Mouse (Mus musculus) heart, embryonic 13.5 days (tissue): Measurements from ENCODE around the gene Zfp612. TPM values are rescaled to one million over a fixed set of nuclear protein-coding genes. Genes with fewer than 3 reads are reported as not detected.
A peak's percentile ranks its signal among the peaks of the same experiment; 100 is the strongest.
"Not testable (repeated sequence)": the region's sequence is repeated elsewhere in the genome, so short reads cannot be mapped to it uniquely, and the experiment has no call there.

Experiments used
- ATAC-seq: fragments of 200-750 bp; cut with Nextera tagmentation; 2 replicates; pipeline ENCODE4 v1.8.0; 2017; ENCODE audit warnings: moderate TSS enrichment; ENCODE audit not compliant: insufficient number of reproducible peaks, low FRiP score, low TSS enrichment; ENCODE audit errors: extremely low read depth
- H3K27ac ChIP-seq: fragments of 300-500 bp; sonication (generic); replicated peaks from 2 replicates; pipeline ENCODE4 v1.5.1; 2015; ENCODE audit warnings: moderate library complexity, mild to moderate bottlenecking, inconsistent platforms
- H3K27me3 ChIP-seq: fragments of 300-500 bp; sonication (generic); replicated peaks from 2 replicates; pipeline ENCODE4 v1.6.1; 2015; ENCODE audit warnings: mild to moderate bottlenecking, inconsistent platforms
- H3K36me3 ChIP-seq: fragments of 300-500 bp; sonication (generic); 2 replicates; pipeline ENCODE4 v1.6.1; 2015; ENCODE audit warnings: mild to moderate bottlenecking, inconsistent platforms
- H3K4me1 ChIP-seq: fragments of 300-500 bp; sonication (generic); 2 replicates; pipeline ENCODE4 v1.6.1; 2015; ENCODE audit warnings: inconsistent platforms
- H3K4me2 ChIP-seq: fragments of 300-500 bp; sonication (generic); 2 replicates; pipeline ENCODE4 v1.6.1; 2015; ENCODE audit warnings: inconsistent platforms, mild to moderate bottlenecking, moderate library complexity
- H3K4me3 ChIP-seq: fragments of 300-500 bp; sonication (generic); 2 replicates; pipeline ENCODE4 v1.5.1; 2015; ENCODE audit warnings: moderate library complexity, mild to moderate bottlenecking, inconsistent platforms
- H3K9ac ChIP-seq: fragments of 300-500 bp; sonication (generic); 2 replicates; pipeline ENCODE4 v1.6.1; 2015; ENCODE audit warnings: inconsistent platforms, mild to moderate bottlenecking, moderate library complexity
- H3K9me3 ChIP-seq: fragments of 300-500 bp; sonication (generic); 2 replicates; pipeline ENCODE4 v1.6.1; 2016; ENCODE audit warnings: inconsistent platforms
- WGBS: fragments of 180-500 bp; shearing (Covaris S2); methylation state at CpG from one replicate; pipeline ENCODE4 v1.1.7; 2015; ENCODE audit warnings: mixed read lengths; 5-methylcytosine and 5-hydroxymethylcytosine counted together
- polyA plus RNA-seq: library from polyadenylated mRNA; unstranded; fragments of >200 nt; fragmentation: Nextera tagmentation; extraction: Ambion mirVana; gene quantifications from 2 replicates; pipeline ENCODE4 v1.2.1, GENCODE M21; 2015

Zfp612 gene
- polyA plus RNA-seq, result 6.0 and 6.4 TPM in 2 replicates

GRCm38 (mm10) chr8:110079282-110080221 is at the start of gene Zfp612:
Gene Zfp612 (plus strand): TSS chr8:110079746.
- Histone ChIP-seq H3K9me3 (no peaks in the 10 kb centered on the region), H3K27me3 (peaks cover 10% of the 10 kb centered on the region; the same call in 1 of the 2 replicates), H3K36me3 (peaks cover 12% of the 10 kb centered on the region), H3K9ac (peak within 1 kb of the TSS; percentile 86), H3K27ac (no peak within 1 kb of the TSS), H3K4me3 (peak within 1 kb of the TSS; percentile 72), H3K4me1 (peaks cover 13% of the 10 kb centered on the region), H3K4me2 (peak within 1 kb of the TSS; percentile 89)
- no peak; the same call in 1 of the 2 replicates for ATAC-seq
- 8% methylated on average over 54 of the region's 54 CpGs for WGBS

GRCm38 (mm10) chr8:110033771-110034170 is 45.8 kb upstream of the Zfp612 start:
- not testable (repeated sequence) for H3K9me3 ChIP-seq, H3K9ac ChIP-seq, H3K4me3 ChIP-seq, H3K36me3 ChIP-seq, H3K4me2 ChIP-seq, ATAC-seq, H3K27me3 ChIP-seq
- Histone ChIP-seq H3K4me1 (peaks cover 29% of the 10 kb centered on the region), H3K27ac (peak overlapping the region; percentile 57)
- WGBS, result 18% methylated on average over 8 of the region's 8 CpGs

- no peaks in the 10 kb centered on the region for H3K36me3 ChIP-seq
- no peaks in the 10 kb centered on the region for H3K9me3 ChIP-seq
- H3K27ac ChIP-seq, result peak overlapping the region; percentile 57
- no peaks in the 10 kb centered on the region for H3K27me3 ChIP-seq
- ATAC-seq, result no peak
- H3K4me2 ChIP-seq, result no peak overlapping the region
- no peak overlapping the region for H3K4me3 ChIP-seq
- H3K9ac ChIP-seq, result no peak overlapping the region
- WGBS, result 28% methylated on average over 4 of the region's 4 CpGs
- peaks cover 29% of the 10 kb centered on the region for H3K4me1 ChIP-seq
Measured at GRCm38 (mm10) chr8:110034331-110034730, 45.2 kb upstream of the Zfp612 start.

GRCm38 (mm10) chr8:110036156-110036555 is 43.4 kb upstream of the Zfp612 start:
- Histone ChIP-seq H3K4me3 (no peak overlapping the region), H3K9ac (0 out of 2 replicates have a peak overlapping the region, but pooled peaks have one; percentile 44), H3K9me3 (no peaks in the 10 kb centered on the region), H3K27me3 (no peaks in the 10 kb centered on the region), H3K4me2 (no peak overlapping the region), H3K27ac (no peak overlapping the region), H3K4me1 (peaks cover 29% of the 10 kb centered on the region), H3K36me3 (no peaks in the 10 kb centered on the region)
- ATAC-seq, result no peak
- WGBS, result 62% methylated on average over 2 of the region's 2 CpGs

GRCm38 (mm10) chr8:110039216-110039615 is 40.3 kb upstream of the Zfp612 start:
- no peak overlapping the region for H3K27ac ChIP-seq
- 43% methylated on average over 7 of the region's 7 CpGs for WGBS
- H3K36me3 ChIP-seq, result no peaks in the 10 kb centered on the region
- no peak for ATAC-seq
- H3K4me3 ChIP-seq, result no peak overlapping the region
- H3K4me1 ChIP-seq, result peaks cover 22% of the 10 kb centered on the region
- H3K9ac ChIP-seq, result no peak overlapping the region
- H3K4me2 ChIP-seq, result no peak overlapping the region
- no peaks in the 10 kb centered on the region for H3K27me3 ChIP-seq
- H3K9me3 ChIP-seq, result no peaks in the 10 kb centered on the region

- H3K4me2 ChIP-seq, result no peak within 1 kb of the TSS
- no peak within 1 kb of the TSS for H3K9ac ChIP-seq
- ATAC-seq, result no peak
- H3K36me3 ChIP-seq, result no peaks in the 10 kb centered on the region
- H3K9me3 ChIP-seq, result no peaks in the 10 kb centered on the region
- peaks cover 17% of the 10 kb centered on the region for H3K4me1 ChIP-seq
- 75% methylated on average over 5 of the region's 5 CpGs for WGBS
- H3K4me3 ChIP-seq, result no peak within 1 kb of the TSS
- no peaks in the 10 kb centered on the region for H3K27me3 ChIP-seq
- no peak within 1 kb of the TSS for H3K27ac ChIP-seq
Measured at GRCm38 (mm10) chr8:110039659-110040058, 39.9 kb upstream of the Zfp612 start, which contains the start of gene Chst4. Gene Chst4 (minus strand): TSS chr8:110039740.

GRCm38 (mm10) chr8:110040509-110040908 is 39.0 kb upstream of the Zfp612 start:
- Histone ChIP-seq H3K27ac (no peak overlapping the region), H3K9ac (no peak overlapping the region), H3K4me2 (no peak overlapping the region), H3K36me3 (no peaks in the 10 kb centered on the region), H3K27me3 (no peaks in the 10 kb centered on the region), H3K9me3 (no peaks in the 10 kb centered on the region), H3K4me3 (no peak overlapping the region), H3K4me1 (peaks cover 15% of the 10 kb centered on the region)
- 50% methylated on average over 4 of the region's 4 CpGs for WGBS
- no peak for ATAC-seq

- no peak overlapping the region for H3K4me2 ChIP-seq
- H3K4me1 ChIP-seq, result no peaks in the 10 kb centered on the region
- no peaks in the 10 kb centered on the region for H3K9me3 ChIP-seq
- no peak overlapping the region for H3K4me3 ChIP-seq
- ATAC-seq, result no peak
- H3K9ac ChIP-seq, result no peak overlapping the region
- H3K27me3 ChIP-seq, result no peaks in the 10 kb centered on the region
- H3K36me3 ChIP-seq, result no peaks in the 10 kb centered on the region
- no peak overlapping the region for H3K27ac ChIP-seq
- 72% methylated on average over 6 of the region's 6 CpGs for WGBS
Measured at GRCm38 (mm10) chr8:110051208-110051607, 28.3 kb upstream of the Zfp612 start.

GRCm38 (mm10) chr8:110058207-110058606 is 21.3 kb upstream of the Zfp612 start:
- no peak overlapping the region for H3K27ac ChIP-seq
- H3K9me3 ChIP-seq, result no peaks in the 10 kb centered on the region
- no peak for ATAC-seq
- H3K4me1 ChIP-seq, result no peaks in the 10 kb centered on the region
- no peak overlapping the region for H3K4me3 ChIP-seq
- no peak overlapping the region for H3K4me2 ChIP-seq
- WGBS, result 58% methylated on average over 8 of the region's 8 CpGs
- no peaks in the 10 kb centered on the region for H3K27me3 ChIP-seq
- no peaks in the 10 kb centered on the region for H3K36me3 ChIP-seq
- no peak overlapping the region for H3K9ac ChIP-seq

GRCm38 (mm10) chr8:110064161-110064560 is 15.4 kb upstream of the Zfp612 start:
- H3K4me2 ChIP-seq, result no peak overlapping the region
- ATAC-seq, result no peak
- no peaks in the 10 kb centered on the region for H3K9me3 ChIP-seq
- H3K36me3 ChIP-seq, result no peaks in the 10 kb centered on the region
- H3K27me3 ChIP-seq, result no peaks in the 10 kb centered on the region
- no peak overlapping the region for H3K9ac ChIP-seq
- no peaks in the 10 kb centered on the region for H3K4me1 ChIP-seq
- no peak overlapping the region for H3K4me3 ChIP-seq
- H3K27ac ChIP-seq, result no peak overlapping the region
- WGBS, result 69% methylated on average over 9 of the region's 9 CpGs

GRCm38 (mm10) chr8:110064606-110065365 is 14.8 kb upstream of the Zfp612 start:
- no peaks in the 10 kb centered on the region for H3K4me1 ChIP-seq
- no peaks in the 10 kb centered on the region for H3K9me3 ChIP-seq
- H3K9ac ChIP-seq, result no peak overlapping the region
- H3K4me2 ChIP-seq, result no peak overlapping the region
- H3K27me3 ChIP-seq, result no peaks in the 10 kb centered on the region
- WGBS, result 85% methylated on average over 18 of the region's 18 CpGs
- H3K27ac ChIP-seq, result no peak overlapping the region
- no peak for ATAC-seq
- no peaks in the 10 kb centered on the region for H3K36me3 ChIP-seq
- H3K4me3 ChIP-seq, result no peak overlapping the region
